Comparison of ENCODE assay signal across 8 mouse cellular contexts in genomic region chr8:84208381-84209380, GRCm38 (mm10). TPM values are rescaled to one million over a fixed set of nuclear protein-coding genes. Genes with fewer than 3 reads are reported as not detected.
DNase-seq lines count a peak whose midpoint lies in the region; ATAC-seq and TF ChIP-seq lines count a peak whose summit lies in the region.

No protein-coding gene starts in this region.

- TF ChIP-seq POLR2A in heart, adult 2 months (IDR thresholded peaks at IDR 0.05; ENCODE audit: insufficient read depth, low read depth, low read length) = no peak
- TF ChIP-seq POLR2A in cerebellum, adult 2 months (IDR thresholded peaks at IDR 0.05; ENCODE audit: borderline replicate concordance, insufficient read depth, low read length) = no peak

- no peak for TF ChIP-seq CTCF in heart, adult 2 months (IDR thresholded peaks at IDR 0.05)
- no peak for TF ChIP-seq CTCF in cerebellum, adult 2 months (IDR thresholded peaks at IDR 0.05; ENCODE audit: borderline replicate concordance, insufficient read depth, low read depth, low read length)

- 57% methylated on average over 17 of the region's 17 CpGs for WGBS in heart, adult 2 months
- 43% methylated on average over 17 of the region's 17 CpGs for WGBS in hindbrain, embryonic 14.5 days
- WGBS in midbrain, embryonic 10.5 days = 43% methylated on average over 17 of the region's 17 CpGs
- 33% methylated on average over 17 of the region's 17 CpGs for WGBS in cerebellum, adult 2 months

- no peak overlapping the region for H3K4me2 ChIP-seq in hindbrain, embryonic 14.5 days (replicated peaks)

- H3K4me3 ChIP-seq in heart, adult 2 months = peak overlapping the region; percentile 23; the same call in 1 of the 2 replicates
- no peak overlapping the region for H3K4me3 ChIP-seq in hindbrain, embryonic 14.5 days (replicated peaks; ENCODE audit: low read length)
- H3K4me3 ChIP-seq in midbrain, embryonic 10.5 days = 0 out of 2 replicates have a peak overlapping the region, but pooled peaks have one; percentile 11
- no peak overlapping the region for H3K4me3 ChIP-seq in cerebellum, adult 2 months (replicated peaks; ENCODE audit: insufficient read depth, low read depth, low read length)

- no peaks in the 10 kb centered on the region for H3K27me3 ChIP-seq in heart, adult 2 months (ENCODE audit: control insufficient read depth, insufficient read depth, low read length)
- no peaks in the 10 kb centered on the region for H3K27me3 ChIP-seq in hindbrain, embryonic 14.5 days (ENCODE audit: control insufficient read depth, insufficient read depth, low read length)
- H3K27me3 ChIP-seq in midbrain, embryonic 10.5 days (ENCODE audit: low read depth, poor library complexity, severe bottlenecking) = no peaks in the 10 kb centered on the region
- no peaks in the 10 kb centered on the region for H3K27me3 ChIP-seq in cerebellum, adult 2 months (ENCODE audit: control insufficient read depth, insufficient read depth, low read length)

- no peak for TF ChIP-seq EP300 in heart, adult 2 months (IDR thresholded peaks at IDR 0.05; ENCODE audit: insufficient read depth, low read depth, low read length)

- ATAC-seq in hindbrain, embryonic 14.5 days (ENCODE audit: low FRiP score) = peak; percentile 41; the same call in 1 of the 2 replicates

- peaks cover 34% of the 10 kb centered on the region for H3K4me1 ChIP-seq in heart, adult 2 months (ENCODE audit: control insufficient read depth, insufficient read depth, low read length)
- H3K4me1 ChIP-seq in hindbrain, embryonic 14.5 days (replicated peaks; ENCODE audit: control insufficient read depth, insufficient read depth, low read length) = peaks cover 20% of the 10 kb centered on the region
- H3K4me1 ChIP-seq in midbrain, embryonic 10.5 days = peaks cover 34% of the 10 kb centered on the region
- H3K4me1 ChIP-seq in cerebellum, adult 2 months (ENCODE audit: control insufficient read depth, insufficient read depth, low read length) = peaks cover 3% of the 10 kb centered on the region; the same call in 1 of the 2 replicates

- peaks cover 3% of the 10 kb centered on the region; the same call in 1 of the 2 replicates for H3K79me2 ChIP-seq in heart, adult 2 months (replicated peaks; ENCODE audit: control insufficient read depth, insufficient read depth, low read length)

- H3K36me3 ChIP-seq in heart, adult 2 months (ENCODE audit: control insufficient read depth, insufficient read depth, low read length) = peaks cover 42% of the 10 kb centered on the region
- peaks cover 41% of the 10 kb centered on the region for H3K36me3 ChIP-seq in hindbrain, embryonic 14.5 days (replicated peaks; ENCODE audit: control insufficient read depth, insufficient read depth)
- peaks cover 41% of the 10 kb centered on the region for H3K36me3 ChIP-seq in midbrain, embryonic 10.5 days

- peak overlapping the region; percentile 48 for H3K9ac ChIP-seq in heart, adult 2 months (ENCODE audit: low read depth, low read length)
- H3K9ac ChIP-seq in hindbrain, embryonic 14.5 days = no peak overlapping the region

- intact Hi-C loops in heart, adult 2 months (cut with DNase I) = no loop called here
- intact Hi-C loops in heart, postnatal 10 days (cut with DNase I) = no loop called here

- peak overlapping the region; percentile 78 for H3K27ac ChIP-seq in heart, adult 2 months
- H3K27ac ChIP-seq in hindbrain, embryonic 14.5 days = peak overlapping the region; percentile 27; the same call in 1 of the 2 replicates
- peak overlapping the region; percentile 67 for H3K27ac ChIP-seq in midbrain, embryonic 10.5 days (replicated peaks)
- H3K27ac ChIP-seq in cerebellum, adult 2 months (ENCODE audit: insufficient read depth, low read length) = no peak overlapping the region

- no peaks in the 10 kb centered on the region for H3K9me3 ChIP-seq in hindbrain, embryonic 14.5 days (ENCODE audit: control insufficient read depth, low read length)
- no peaks in the 10 kb centered on the region for H3K9me3 ChIP-seq in midbrain, embryonic 10.5 days (replicated peaks)

- no peak for DNase-seq in heart, adult 2 months
- no peak for DNase-seq in heart, postnatal 10 days
- peak; percentile 69 for DNase-seq in Muller cell, postnatal 12 days (ENCODE audit: inconsistent ontology term)
- DNase-seq in hindbrain, embryonic 14.5 days (ENCODE audit: low spot score) = no peak
- DNase-seq in midbrain, embryonic 10.5 days (ENCODE audit: low spot score) = no peak
- no peak for DNase-seq in urinary bladder, postnatal 36 days (ENCODE audit: low spot score in 2 of 2)
- no peak for DNase-seq in cerebellum, postnatal 36 days
- DNase-seq in cerebellum, adult 2 months = no peak

RNA-seq across cellular contexts. Expression of gene Nanos3, which starts 23.7 kb away (rescaled TPM):
- total RNA-seq in heart, adult 2 months (2021) = 1 to 10 TPM in 1 of 2 experiments, not detected in 1; 1.9 TPM
- 0.61 TPM in 1 of 2 replicates, not detected in the other for polyA plus RNA-seq in heart, adult 2 months (2012; rRNA removed)
- 1 to 10 TPM; 3.6 to 4.1 TPM for total RNA-seq in heart, postnatal 10 days (2021)
- 7.8 and 10.4 TPM in 2 replicates for polyA plus RNA-seq in hindbrain, embryonic 14.5 days (2014; fragmentation: Nextera tagmentation; extraction: Ambion mirVana)
- polyA plus RNA-seq in midbrain, embryonic 10.5 days (2016; fragmentation: Nextera tagmentation; extraction: Ambion mirVana) = 3.0 and 5.6 TPM in 2 replicates
- polyA plus RNA-seq in cerebellum, adult 2 months (2012; rRNA removed) = 2.3 and 2.8 TPM in 2 replicates

RNA-seq across cellular contexts. Expression of gene Zswim4, which starts 28.2 kb away (rescaled TPM):
- total RNA-seq in heart, adult 2 months (2021) = 1 to 10 TPM; 6.8 to 8.2 TPM
- 7.6 and 10.4 TPM in 2 replicates for polyA plus RNA-seq in heart, adult 2 months (2012; rRNA removed)
- 10 to 100 TPM; 10.5 to 11.3 TPM for total RNA-seq in heart, postnatal 10 days (2021)
- polyA plus RNA-seq in hindbrain, embryonic 14.5 days (2014; fragmentation: Nextera tagmentation; extraction: Ambion mirVana) = 20.0 and 20.6 TPM in 2 replicates
- 30.4 and 39.5 TPM in 2 replicates for polyA plus RNA-seq in midbrain, embryonic 10.5 days (2016; fragmentation: Nextera tagmentation; extraction: Ambion mirVana)
- 14.0 TPM in 2 replicates for polyA plus RNA-seq in cerebellum, adult 2 months (2012; rRNA removed)

RNA-seq across cellular contexts. Expression of gene D8Ertd738e, which starts 40.8 kb away (rescaled TPM):
- total RNA-seq in heart, adult 2 months (2021) = 100 to 1,000 TPM; 206 to 249 TPM
- 144 and 158 TPM in 2 replicates for polyA plus RNA-seq in heart, adult 2 months (2012; rRNA removed)
- 100 to 1,000 TPM; 222 to 230 TPM for total RNA-seq in heart, postnatal 10 days (2021)
- 268 and 296 TPM in 2 replicates for polyA plus RNA-seq in hindbrain, embryonic 14.5 days (2014; fragmentation: Nextera tagmentation; extraction: Ambion mirVana)
- polyA plus RNA-seq in midbrain, embryonic 10.5 days (2016; fragmentation: Nextera tagmentation; extraction: Ambion mirVana) = 363 and 389 TPM in 2 replicates
- polyA plus RNA-seq in cerebellum, adult 2 months (2012; rRNA removed) = 210 and 226 TPM in 2 replicates

RNA-seq across cellular contexts. Expression of gene Mri1, which starts 48.4 kb away (rescaled TPM):
- 10 to 100 TPM; 10.8 to 12.0 TPM for total RNA-seq in heart, adult 2 months (2021)
- 13.6 and 20.8 TPM in 2 replicates for polyA plus RNA-seq in heart, adult 2 months (2012; rRNA removed)
- 10 to 100 TPM; 15.5 to 16.0 TPM for total RNA-seq in heart, postnatal 10 days (2021)
- 38.9 and 40.2 TPM in 2 replicates for polyA plus RNA-seq in hindbrain, embryonic 14.5 days (2014; fragmentation: Nextera tagmentation; extraction: Ambion mirVana)
- polyA plus RNA-seq in midbrain, embryonic 10.5 days (2016; fragmentation: Nextera tagmentation; extraction: Ambion mirVana) = 65.5 and 72.0 TPM in 2 replicates
- 32.9 and 35.5 TPM in 2 replicates for polyA plus RNA-seq in cerebellum, adult 2 months (2012; rRNA removed)

Comparison
In these comparisons a context has a peak if more than half of its experiments do, and no peak if none do; other contexts are left out.
1. H3K4me3 ChIP-seq: peak in heart, adult 2 months (single experiment) and midbrain, embryonic 10.5 days (single experiment); none in hindbrain, embryonic 14.5 days (single experiment) and cerebellum, adult 2 months (single experiment).